Mouse (Mus musculus) heart, postnatal 0 days (tissue): ENCODE results near the gene Dab1.

Experiments
- CTCF ChIP-seq: IDR thresholded peaks from 2 replicates; pipeline ENCODE4 v1.5.1; 2016; ENCODE audit warnings: antibody characterized with exemption, control low read depth, low read depth
- EP300 ChIP-seq: IDR thresholded peaks from 2 replicates; pipeline ENCODE4 v1.6.1; 2016; ENCODE audit warnings: antibody characterized with exemption, low read depth

DNA sequence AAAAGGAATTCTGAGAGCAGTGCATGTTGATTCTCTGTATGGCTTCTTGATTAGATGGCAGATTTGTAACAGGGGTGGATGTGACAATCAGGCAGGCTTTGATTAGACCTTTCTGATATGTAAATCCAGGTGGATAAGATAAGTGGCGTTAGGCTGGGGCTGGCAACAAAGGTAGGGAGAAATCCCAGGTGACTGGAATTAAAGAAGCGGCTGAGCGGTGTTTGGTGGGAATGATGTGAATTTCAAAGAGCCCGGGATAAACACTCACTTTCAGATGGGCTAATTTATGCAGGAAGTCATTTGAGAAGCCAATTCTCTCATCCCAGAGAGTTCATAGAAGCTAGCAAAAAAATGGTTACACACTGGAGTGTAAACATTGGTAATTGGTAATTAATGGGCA, 598.2 kb downstream of the Dab1 start:
- TF ChIP-seq CTCF (no peak), EP300 (no peak)
